Comparison of ENCODE assay signal across 7 mouse cellular contexts in genomic region chr12:79612334-79613060, GRCm38 (mm10).
A peak's percentile ranks its signal among the peaks of the same experiment; 100 is the strongest.
DNase-seq lines count a peak whose midpoint lies in the region; ATAC-seq lines count a peak whose summit lies in the region.

No protein-coding gene starts in this region.

- peaks cover 71% of the 10 kb centered on the region for H3K4me1 ChIP-seq in embryonic facial prominence, embryonic 10.5 days
- peaks cover 49% of the 10 kb centered on the region for H3K4me1 ChIP-seq in limb, embryonic 10.5 days
- peaks cover 26% of the 10 kb centered on the region for H3K4me1 ChIP-seq in midbrain, embryonic 13.5 days (replicated peaks)

- H3K4me2 ChIP-seq in midbrain, embryonic 13.5 days (replicated peaks): no peak overlapping the region

- no peaks in the 10 kb centered on the region for H3K27me3 ChIP-seq in embryonic facial prominence, embryonic 10.5 days (replicated peaks; ENCODE audit: low read depth, poor library complexity, severe bottlenecking)
- H3K27me3 ChIP-seq in limb, embryonic 10.5 days (ENCODE audit: low read depth, poor library complexity, severe bottlenecking): no peaks in the 10 kb centered on the region
- peaks cover 14% of the 10 kb centered on the region for H3K27me3 ChIP-seq in midbrain, embryonic 13.5 days

- peak; percentile 90 for DNase-seq in adrenal gland, postnatal 10 days
- peak; percentile 90 for DNase-seq in embryonic facial prominence, embryonic 10.5 days (ENCODE audit: low spot score)
- peak; percentile 65 for DNase-seq in kidney, adult 11 months
- DNase-seq in limb, embryonic 10.5 days (ENCODE audit: low spot score): peak; percentile 89
- peak; percentile 80 for DNase-seq in spleen, adult 12 weeks (ENCODE audit: low spot score)

- WGBS in embryonic facial prominence, embryonic 10.5 days: 54% methylated on average over 14 of the region's 14 CpGs
- 54% methylated on average over 14 of the region's 14 CpGs for WGBS in limb, embryonic 10.5 days
- WGBS in midbrain, embryonic 13.5 days: 48% methylated on average over 14 of the region's 14 CpGs

- peak overlapping the region; percentile 52 for H3K27ac ChIP-seq in embryonic facial prominence, embryonic 10.5 days (replicated peaks)
- peak overlapping the region; percentile 81 for H3K27ac ChIP-seq in limb, embryonic 10.5 days
- peak overlapping the region; percentile 57; the same call in 1 of the 2 replicates for H3K27ac ChIP-seq in midbrain, embryonic 13.5 days

- no peak overlapping the region for H3K4me3 ChIP-seq in embryonic facial prominence, embryonic 10.5 days
- H3K4me3 ChIP-seq in limb, embryonic 10.5 days: no peak overlapping the region
- no peak overlapping the region for H3K4me3 ChIP-seq in midbrain, embryonic 13.5 days (replicated peaks)

- no peaks in the 10 kb centered on the region for H3K9me3 ChIP-seq in embryonic facial prominence, embryonic 10.5 days
- no peaks in the 10 kb centered on the region for H3K9me3 ChIP-seq in limb, embryonic 10.5 days (replicated peaks)
- H3K9me3 ChIP-seq in midbrain, embryonic 13.5 days: no peaks in the 10 kb centered on the region

- no peaks in the 10 kb centered on the region for H3K36me3 ChIP-seq in embryonic facial prominence, embryonic 10.5 days (replicated peaks)
- no peaks in the 10 kb centered on the region for H3K36me3 ChIP-seq in limb, embryonic 10.5 days
- H3K36me3 ChIP-seq in midbrain, embryonic 13.5 days: no peaks in the 10 kb centered on the region

- ATAC-seq in granulocyte monocyte progenitor cell, adult 5-6 weeks (replicated peaks; ENCODE audit: poor library complexity, severe bottlenecking): peak; percentile 79
- peak; percentile 93 for ATAC-seq in midbrain, embryonic 13.5 days

- no peak overlapping the region for H3K9ac ChIP-seq in midbrain, embryonic 13.5 days (replicated peaks)
